Mouse (Mus musculus) stomach, embryonic 14.5 days (tissue): ENCODE measurements around the gene Cmya5. TPM values are rescaled to one million over a fixed set of nuclear protein-coding genes. Genes with fewer than 3 reads are reported as not detected.

Source experiments
- ATAC-seq: fragments of 200-750 bp; cut with Nextera tagmentation; 2 replicates; pipeline ENCODE4 v1.8.0; 2017; ENCODE audit warnings: low read depth, moderate TSS enrichment; ENCODE audit not compliant: insufficient number of reproducible peaks, insufficient read depth, low FRiP score
- H3K27ac ChIP-seq: fragments of 300-500 bp; sonication (generic); 2 replicates; pipeline ENCODE4 v1.5.1; 2014; ENCODE audit warnings: mild to moderate bottlenecking, low read length, moderate library complexity, mixed read lengths
- H3K27me3 ChIP-seq: fragments of 300-500 bp; sonication (generic); 2 replicates; pipeline ENCODE4 v1.6.1; 2014; ENCODE audit warnings: low read length, control low read depth, mixed read lengths; ENCODE audit not compliant: control insufficient read depth, insufficient read depth
- H3K36me3 ChIP-seq: fragments of 300-500 bp; sonication (generic); 2 replicates; pipeline ENCODE4 v1.6.1; 2014; ENCODE audit warnings: mild to moderate bottlenecking, control low read depth, low read length, moderate library complexity, mixed read lengths; ENCODE audit not compliant: control insufficient read depth, insufficient read depth
- H3K4me1 ChIP-seq: fragments of 300-500 bp; sonication (generic); 2 replicates; pipeline ENCODE4 v1.6.1; 2014; ENCODE audit warnings: low read length, control low read depth, mixed read lengths; ENCODE audit not compliant: control insufficient read depth, insufficient read depth
- H3K4me2 ChIP-seq: fragments of 300-500 bp; sonication (generic); replicated peaks from 2 replicates; pipeline ENCODE4 v1.6.1; 2014; ENCODE audit warnings: low read depth, low read length, control low read depth
- H3K4me3 ChIP-seq: fragments of 300-500 bp; sonication (generic); 2 replicates; pipeline ENCODE4 v1.5.1; 2014; ENCODE audit warnings: low read depth, low read length, control low read depth
- H3K9ac ChIP-seq: fragments of 300-500 bp; sonication (generic); replicated peaks from 2 replicates; pipeline ENCODE4 v1.6.1; 2014; ENCODE audit warnings: low read depth, mild to moderate bottlenecking, control low read depth, low read length, moderate library complexity, mixed read lengths
- H3K9me3 ChIP-seq: fragments of 300-500 bp; sonication (generic); 2 replicates; pipeline ENCODE4 v1.6.1; 2016; ENCODE audit warnings: low read depth, low read length, control low read depth; ENCODE audit not compliant: control insufficient read depth
- WGBS: fragments of 180-500 bp; shearing (Covaris S2); extraction: QIAGEN DNeasy Blood & Tissue Kit; methylation state at CpG from one replicate; pipeline ENCODE4 v1.1.7; 2014; 5-methylcytosine and 5-hydroxymethylcytosine counted together
- polyA plus RNA-seq: library from polyadenylated mRNA; unstranded; fragments of >200 nt; fragmentation: Nextera tagmentation; extraction: Ambion mirVana; gene quantifications from 2 replicates; pipeline ENCODE4 v1.2.1, GENCODE M21; 2014

Cmya5 gene
- polyA plus RNA-seq, 1 experiment from 2014 or later, result 0.41 TPM

- Histone ChIP-seq H3K36me3 (no peaks in the 10 kb centered on the region), H3K27me3 (no peaks in the 10 kb centered on the region), H3K9me3 (no peaks in the 10 kb centered on the region), H3K4me3 (no peak overlapping the region), H3K9ac (no peak overlapping the region), H3K4me1 (no peaks in the 10 kb centered on the region), H3K4me2 (no peak overlapping the region), H3K27ac (no peak overlapping the region)
- no peak for ATAC-seq
- 86% methylated on average over 4 of the region's 4 CpGs for WGBS
Observed at GRCm38 (mm10) chr13:93006347-93006746, 138.2 kb downstream of the Cmya5 start.

- Histone ChIP-seq H3K9me3 (no peaks in the 10 kb centered on the region), H3K4me2 (no peak overlapping the region), H3K4me3 (no peak overlapping the region), H3K36me3 (no peaks in the 10 kb centered on the region), H3K4me1 (no peaks in the 10 kb centered on the region), H3K27ac (no peak overlapping the region), H3K27me3 (no peaks in the 10 kb centered on the region), H3K9ac (no peak overlapping the region)
- no peak for ATAC-seq
- 74% methylated on average over 6 of the region's 6 CpGs for WGBS
Observed at GRCm38 (mm10) chr13:93004003-93004402, 140.5 kb downstream of the Cmya5 start.

- no peaks in the 10 kb centered on the region for H3K36me3 ChIP-seq
- H3K27me3 ChIP-seq, result no peaks in the 10 kb centered on the region
- H3K9ac ChIP-seq, result no peak overlapping the region
- H3K27ac ChIP-seq, result no peak overlapping the region
- no peak for ATAC-seq
- no peak overlapping the region for H3K4me2 ChIP-seq
- H3K4me3 ChIP-seq, result no peak overlapping the region
- no peaks in the 10 kb centered on the region for H3K4me1 ChIP-seq
- WGBS, result 50% methylated on average over 2 of the region's 2 CpGs
- no peaks in the 10 kb centered on the region for H3K9me3 ChIP-seq
Observed at GRCm38 (mm10) chr13:93002456-93002855, 142.1 kb downstream of the Cmya5 start.

- H3K4me2 ChIP-seq, result no peak overlapping the region
- no peak for ATAC-seq
- H3K4me1 ChIP-seq, result no peaks in the 10 kb centered on the region
- no peaks in the 10 kb centered on the region for H3K27me3 ChIP-seq
- H3K36me3 ChIP-seq, result no peaks in the 10 kb centered on the region
- H3K9me3 ChIP-seq, result no peaks in the 10 kb centered on the region
- no peak overlapping the region for H3K9ac ChIP-seq
- 51% methylated on average over 12 of the region's 12 CpGs for WGBS
- no peak overlapping the region for H3K4me3 ChIP-seq
- H3K27ac ChIP-seq, result no peak overlapping the region
Observed at GRCm38 (mm10) chr13:93000640-93001351, 143.7 kb downstream of the Cmya5 start.

- H3K4me2 ChIP-seq, result no peak overlapping the region
Observed at GRCm38 (mm10) chr13:92999860-93000259, 144.7 kb downstream of the Cmya5 start.

GRCm38 (mm10) chr13:92994743-92995142 is 149.8 kb downstream of the Cmya5 start:
- H3K9me3 ChIP-seq, result no peaks in the 10 kb centered on the region
- H3K4me1 ChIP-seq, result no peaks in the 10 kb centered on the region
- no peak overlapping the region for H3K9ac ChIP-seq
- no peaks in the 10 kb centered on the region for H3K36me3 ChIP-seq
- H3K27me3 ChIP-seq, result no peaks in the 10 kb centered on the region
- H3K4me2 ChIP-seq, result no peak overlapping the region
- no peak overlapping the region for H3K4me3 ChIP-seq
- no peak for ATAC-seq
- H3K27ac ChIP-seq, result no peak overlapping the region

More at GRCm38 (mm10) chr13:92999860-93000259, 144.7 kb downstream of the Cmya5 start:
- no peak for ATAC-seq
- H3K9ac ChIP-seq, result no peak overlapping the region
- no peaks in the 10 kb centered on the region for H3K4me1 ChIP-seq
- no peaks in the 10 kb centered on the region for H3K27me3 ChIP-seq
- no peaks in the 10 kb centered on the region for H3K36me3 ChIP-seq
- WGBS, result 49% methylated on average over 9 of the region's 9 CpGs
- H3K27ac ChIP-seq, result no peak overlapping the region
- no peak overlapping the region for H3K4me3 ChIP-seq
- no peaks in the 10 kb centered on the region for H3K9me3 ChIP-seq

- no peaks in the 10 kb centered on the region for H3K9me3 ChIP-seq
- H3K4me1 ChIP-seq, result no peaks in the 10 kb centered on the region
- no peak overlapping the region for H3K27ac ChIP-seq
- H3K36me3 ChIP-seq, result no peaks in the 10 kb centered on the region
- 82% methylated on average over 5 of the region's 5 CpGs for WGBS
- H3K9ac ChIP-seq, result no peak overlapping the region
- H3K27me3 ChIP-seq, result no peaks in the 10 kb centered on the region
- H3K4me3 ChIP-seq, result no peak overlapping the region
- no peak for ATAC-seq
- no peak overlapping the region for H3K4me2 ChIP-seq
Observed at GRCm38 (mm10) chr13:92992823-92993222, 151.7 kb downstream of the Cmya5 start.
